Mouse (Mus musculus) ES-Bruce4 (cell line): ENCODE data around the gene Gm9844. TPM values are rescaled to one million over a fixed set of nuclear protein-coding genes. Genes with fewer than 3 reads are reported as not detected.
"Not testable (repeated sequence)": the region's sequence is repeated elsewhere in the genome, so short reads cannot be mapped to it uniquely, and the experiment has no call there.

Source experiments
- H3K27ac ChIP-seq: 2 replicates; pipeline ENCODE4 v1.5.1; 2012; ENCODE audit warnings: low read length, inconsistent platforms; ENCODE audit not compliant: insufficient read depth
- H3K27me3 ChIP-seq: 2 replicates; pipeline ENCODE4 v1.6.1; 2012; ENCODE audit warnings: mild to moderate bottlenecking, low read length, inconsistent platforms; ENCODE audit not compliant: control insufficient read depth, poor library complexity, insufficient read depth, severe bottlenecking
- H3K36me3 ChIP-seq: 2 replicates; pipeline ENCODE4 v1.6.1; 2012; ENCODE audit warnings: inconsistent platforms, mild to moderate bottlenecking, low read length, moderate library complexity; ENCODE audit not compliant: control insufficient read depth, poor library complexity, insufficient read depth, severe bottlenecking
- H3K4me1 ChIP-seq: one replicate; pipeline ENCODE4 v1.8.1; 2011; ENCODE audit warnings: low read length; ENCODE audit not compliant: control insufficient read depth, insufficient read depth
- H3K4me3 ChIP-seq: 2 replicates; pipeline ENCODE4 v1.5.1; 2011; ENCODE audit warnings: low read depth, mild to moderate bottlenecking, low read length
- H3K9ac ChIP-seq: 2 replicates; pipeline ENCODE4 v1.6.1; 2012; ENCODE audit warnings: low read depth, mild to moderate bottlenecking, inconsistent platforms; ENCODE audit not compliant: poor library complexity, severe bottlenecking
- H3K9me3 ChIP-seq: replicated peaks from 2 replicates; pipeline ENCODE4 v1.6.1; 2012; ENCODE audit warnings: mild to moderate bottlenecking, low read length, inconsistent platforms; ENCODE audit not compliant: control insufficient read depth, poor library complexity, insufficient read depth, severe bottlenecking
- CTCF ChIP-seq: IDR thresholded peaks from one replicate; pipeline ENCODE4 v1.8.1; 2011; ENCODE audit warnings: low read depth, low read length
- EP300 ChIP-seq: IDR thresholded peaks from 2 replicates; pipeline ENCODE4 v1.6.1; 2011; ENCODE audit warnings: low read depth, low read length; ENCODE audit not compliant: insufficient read depth
- POLR2A ChIP-seq: IDR thresholded peaks from one replicate; pipeline ENCODE4 v1.8.1; 2011; ENCODE audit warnings: low read length; ENCODE audit not compliant: insufficient read depth
- polyA plus RNA-seq: library from polyadenylated mRNA; stranded (reverse); fragments of >200 nt; gene quantifications from 2 replicates; pipeline ENCODE4 v1.2.4, GENCODE M21; 2011; ENCODE audit warnings: low read depth; ENCODE audit not compliant: missing spikeins, insufficient read depth, insufficient read length

Gm9844 gene
- polyA plus RNA-seq, 1 experiment = 21.9 TPM

- Histone ChIP-seq H3K27me3 (no peaks in the 10 kb centered on the region), H3K27ac (no peak overlapping the region), H3K4me3 (no peak overlapping the region), H3K9me3 (no peaks in the 10 kb centered on the region), H3K4me1 (peaks cover 2% of the 10 kb centered on the region), H3K36me3 (no peaks in the 10 kb centered on the region), H3K9ac (no peak overlapping the region)
- TF ChIP-seq CTCF = no peak
- TF ChIP-seq EP300 = no peak
- TF ChIP-seq POLR2A = no peak
These were observed 21.7 kb upstream of the Gm9844 start for GRCm38 (mm10) chr7:24840331-24840730.

GRCm38 (mm10) chr7:24841009-24841408 lies 21.0 kb upstream of the Gm9844 start:
- peaks cover 2% of the 10 kb centered on the region for H3K4me1 ChIP-seq
- no peak overlapping the region for H3K27ac ChIP-seq
- no peaks in the 10 kb centered on the region for H3K9me3 ChIP-seq
- no peaks in the 10 kb centered on the region for H3K27me3 ChIP-seq
- H3K4me3 ChIP-seq = no peak overlapping the region
- no peaks in the 10 kb centered on the region for H3K36me3 ChIP-seq
- H3K9ac ChIP-seq = no peak overlapping the region
- TF ChIP-seq CTCF (no peak), EP300 (no peak), POLR2A (no peak)

- no peaks in the 10 kb centered on the region for H3K4me1 ChIP-seq
- H3K9me3 ChIP-seq = no peaks in the 10 kb centered on the region
- H3K27ac ChIP-seq = no peak overlapping the region
- H3K36me3 ChIP-seq = no peaks in the 10 kb centered on the region
- no peak overlapping the region for H3K4me3 ChIP-seq
- H3K27me3 ChIP-seq = no peaks in the 10 kb centered on the region
- H3K9ac ChIP-seq = no peak overlapping the region
- no peak for TF ChIP-seq EP300
- TF ChIP-seq CTCF = peak; percentile 5
These were observed 17.9 kb upstream of the Gm9844 start for GRCm38 (mm10) chr7:24844144-24844543.

GRCm38 (mm10) chr7:24845181-24845580 lies 16.8 kb upstream of the Gm9844 start:
- Histone ChIP-seq H3K4me3 (0 out of 2 replicates have a peak overlapping the region, but pooled peaks have one; percentile 19), H3K4me1 (no peaks in the 10 kb centered on the region), H3K27me3 (no peaks in the 10 kb centered on the region), H3K9me3 (no peaks in the 10 kb centered on the region), H3K27ac (no peak overlapping the region), H3K36me3 (no peaks in the 10 kb centered on the region), H3K9ac (no peak overlapping the region)
- TF ChIP-seq CTCF = no peak
- no peak for TF ChIP-seq EP300
- no peak for TF ChIP-seq POLR2A

GRCm38 (mm10) chr7:24845713-24846112 lies 16.3 kb upstream of the Gm9844 start:
- no peaks in the 10 kb centered on the region for H3K4me1 ChIP-seq
- H3K27ac ChIP-seq = no peak overlapping the region
- H3K9ac ChIP-seq = no peak overlapping the region
- H3K36me3 ChIP-seq = no peaks in the 10 kb centered on the region
- TF ChIP-seq CTCF (peak; percentile 44), POLR2A (no peak), EP300 (no peak)
- no peaks in the 10 kb centered on the region for H3K9me3 ChIP-seq
- no peaks in the 10 kb centered on the region for H3K27me3 ChIP-seq
- H3K4me3 ChIP-seq = no peak overlapping the region

GRCm38 (mm10) chr7:24846576-24846975 lies 15.4 kb upstream of the Gm9844 start:
- H3K9me3 ChIP-seq, H3K9ac ChIP-seq, H3K27me3 ChIP-seq, H3K36me3 ChIP-seq, H3K4me3 ChIP-seq, H3K4me1 ChIP-seq: not testable (repeated sequence)
- H3K27ac ChIP-seq = peak overlapping the region; percentile 59

- Histone ChIP-seq H3K9ac (peak overlapping the region; percentile 77; the same call in 1 of the 2 replicates), H3K36me3 (no peaks in the 10 kb centered on the region), H3K27ac (peak overlapping the region; percentile 40), H3K4me3 (peak overlapping the region; percentile 11), H3K27me3 (no peaks in the 10 kb centered on the region), H3K4me1 (peaks cover 2% of the 10 kb centered on the region), H3K9me3 (no peaks in the 10 kb centered on the region)
- TF ChIP-seq POLR2A (no peak), CTCF (no peak), EP300 (peak; percentile 82)
These were observed 11.9 kb upstream of the Gm9844 start for GRCm38 (mm10) chr7:24850162-24850561.
